Mouse (Mus musculus) heart, embryonic 12.5 days (tissue): ENCODE data around the gene Alg14. TPM values are rescaled to one million over a fixed set of nuclear protein-coding genes. Genes with fewer than 3 reads are reported as not detected.

Experiments
- ATAC-seq: fragments of 200-750 bp; cut with Nextera tagmentation; 2 replicates; pipeline ENCODE4 v1.8.0; 2017; ENCODE audit warnings: moderate TSS enrichment, moderate library complexity; ENCODE audit not compliant: insufficient number of reproducible peaks, low FRiP score
- H3K27ac ChIP-seq: fragments of 300-500 bp; sonication (generic); 2 replicates; pipeline ENCODE4 v1.5.1; 2016; ENCODE audit warnings: mild to moderate bottlenecking, moderate library complexity; ENCODE audit not compliant: poor library complexity, severe bottlenecking
- H3K27me3 ChIP-seq: fragments of 300-500 bp; sonication (generic); replicated peaks from 2 replicates; pipeline ENCODE4 v1.6.1; 2016; ENCODE audit warnings: mild to moderate bottlenecking, moderate library complexity
- H3K36me3 ChIP-seq: fragments of 300-500 bp; sonication (generic); 2 replicates; pipeline ENCODE4 v1.6.1; 2016; ENCODE audit warnings: mild to moderate bottlenecking, moderate library complexity
- H3K4me1 ChIP-seq: fragments of 300-500 bp; sonication (generic); replicated peaks from 2 replicates; pipeline ENCODE4 v1.6.1; 2016; ENCODE audit warnings: mild to moderate bottlenecking
- H3K4me2 ChIP-seq: fragments of 300-500 bp; sonication (generic); 2 replicates; pipeline ENCODE4 v1.6.1; 2016; ENCODE audit warnings: mild to moderate bottlenecking, moderate library complexity
- H3K4me3 ChIP-seq: fragments of 300-500 bp; sonication (generic); 2 replicates; pipeline ENCODE4 v1.5.1; 2016; ENCODE audit warnings: mild to moderate bottlenecking
- H3K9ac ChIP-seq: fragments of 300-500 bp; sonication (generic); 2 replicates; pipeline ENCODE4 v1.6.1; 2016; ENCODE audit warnings: mild to moderate bottlenecking, moderate library complexity
- H3K9me3 ChIP-seq: fragments of 300-500 bp; sonication (generic); replicated peaks from 2 replicates; pipeline ENCODE4 v1.6.1; 2016; ENCODE audit warnings: mild to moderate bottlenecking, moderate library complexity
- WGBS: fragments of 180-500 bp; shearing (Covaris S2); methylation state at CpG from one replicate; pipeline ENCODE4 v1.1.7; 2016; 5-methylcytosine and 5-hydroxymethylcytosine counted together
- polyA plus RNA-seq: library from polyadenylated mRNA; unstranded; fragments of >200 nt; fragmentation: Nextera tagmentation; extraction: Ambion mirVana; gene quantifications from 2 replicates; pipeline ENCODE4 v1.2.1, GENCODE M21; 2016

Alg14 gene
- polyA plus RNA-seq, 1 experiment from 2014 or later = 36.4 TPM

GRCm38 (mm10) chr3:121309896-121310714 lies 18.5 kb downstream of the Alg14 start:
- H3K27ac ChIP-seq = no peak overlapping the region
- no peak overlapping the region for H3K9ac ChIP-seq
- no peaks in the 10 kb centered on the region for H3K27me3 ChIP-seq
- no peak overlapping the region for H3K4me3 ChIP-seq
- ATAC-seq = no peak
- 0 out of 2 replicates have a peak, but pooled peaks cover 9% of the 10 kb centered on the region for H3K36me3 ChIP-seq
- no peak overlapping the region for H3K4me2 ChIP-seq
- peaks cover 4% of the 10 kb centered on the region; the same call in 1 of the 2 replicates for H3K4me1 ChIP-seq
- H3K9me3 ChIP-seq = no peaks in the 10 kb centered on the region
- WGBS = 89% methylated on average over 16 of the region's 16 CpGs

- Histone ChIP-seq H3K9me3 (no peaks in the 10 kb centered on the region), H3K27ac (no peak overlapping the region), H3K36me3 (peaks cover 16% of the 10 kb centered on the region), H3K4me1 (peaks cover 2% of the 10 kb centered on the region; the same call in 1 of the 2 replicates), H3K9ac (no peak overlapping the region), H3K27me3 (no peaks in the 10 kb centered on the region), H3K4me2 (no peak overlapping the region), H3K4me3 (no peak overlapping the region)
- no peak for ATAC-seq
- WGBS = 76% methylated on average over 6 of the region's 6 CpGs
Observed at GRCm38 (mm10) chr3:121312426-121312825, 20.9 kb downstream of the Alg14 start.

GRCm38 (mm10) chr3:121312979-121313378 lies 21.4 kb downstream of the Alg14 start:
- Histone ChIP-seq H3K9ac (no peak overlapping the region), H3K4me1 (peaks cover 2% of the 10 kb centered on the region; the same call in 1 of the 2 replicates), H3K27ac (no peak overlapping the region), H3K4me3 (no peak overlapping the region), H3K9me3 (no peaks in the 10 kb centered on the region), H3K4me2 (no peak overlapping the region), H3K36me3 (peaks cover 16% of the 10 kb centered on the region), H3K27me3 (no peaks in the 10 kb centered on the region)
- WGBS = 72% methylated on average over 9 of the region's 9 CpGs
- ATAC-seq = no peak

- Histone ChIP-seq H3K4me2 (no peak overlapping the region), H3K4me1 (peaks cover 2% of the 10 kb centered on the region; the same call in 1 of the 2 replicates), H3K9ac (no peak overlapping the region), H3K4me3 (no peak overlapping the region), H3K27me3 (no peaks in the 10 kb centered on the region), H3K9me3 (0 out of 2 replicates have a peak, but pooled peaks cover 4% of the 10 kb centered on the region), H3K36me3 (peaks cover 16% of the 10 kb centered on the region), H3K27ac (no peak overlapping the region)
- ATAC-seq = no peak
- 84% methylated on average over 6 of the region's 6 CpGs for WGBS
Observed at GRCm38 (mm10) chr3:121314149-121314548, 22.6 kb downstream of the Alg14 start.

GRCm38 (mm10) chr3:121315498-121315897 lies 23.9 kb downstream of the Alg14 start:
- ATAC-seq = no peak
- Histone ChIP-seq H3K27ac (no peak overlapping the region), H3K9ac (no peak overlapping the region), H3K4me2 (no peak overlapping the region), H3K4me3 (no peak overlapping the region), H3K27me3 (no peaks in the 10 kb centered on the region), H3K4me1 (peaks cover 2% of the 10 kb centered on the region; the same call in 1 of the 2 replicates), H3K36me3 (peaks cover 16% of the 10 kb centered on the region), H3K9me3 (0 out of 2 replicates have a peak, but pooled peaks cover 4% of the 10 kb centered on the region)
- WGBS = 96% methylated on average over 7 of the region's 7 CpGs

GRCm38 (mm10) chr3:121319906-121320305 lies 28.3 kb downstream of the Alg14 start:
- no peak overlapping the region for H3K9ac ChIP-seq
- 88% methylated on average over 6 of the region's 6 CpGs for WGBS
- no peak overlapping the region for H3K4me2 ChIP-seq
- H3K36me3 ChIP-seq = peaks cover 27% of the 10 kb centered on the region
- no peak overlapping the region for H3K4me3 ChIP-seq
- H3K27ac ChIP-seq = no peak overlapping the region
- peaks cover 8% of the 10 kb centered on the region; the same call in 1 of the 2 replicates for H3K9me3 ChIP-seq
- no peaks in the 10 kb centered on the region for H3K27me3 ChIP-seq
- H3K4me1 ChIP-seq = no peaks in the 10 kb centered on the region
- no peak for ATAC-seq

GRCm38 (mm10) chr3:121320896-121321295 lies 29.3 kb downstream of the Alg14 start:
- no peak for ATAC-seq
- H3K36me3 ChIP-seq = peaks cover 21% of the 10 kb centered on the region
- no peak overlapping the region for H3K4me2 ChIP-seq
- H3K27ac ChIP-seq = no peak overlapping the region
- H3K9ac ChIP-seq = no peak overlapping the region
- H3K4me3 ChIP-seq = no peak overlapping the region
- H3K9me3 ChIP-seq = peaks cover 8% of the 10 kb centered on the region; the same call in 1 of the 2 replicates
- H3K27me3 ChIP-seq = no peaks in the 10 kb centered on the region
- no peaks in the 10 kb centered on the region for H3K4me1 ChIP-seq
- 87% methylated on average over 1 of the region's 1 CpGs for WGBS

- 92% methylated on average over 15 of the region's 15 CpGs for WGBS
- peaks cover 17% of the 10 kb centered on the region for H3K36me3 ChIP-seq
- H3K27me3 ChIP-seq = no peaks in the 10 kb centered on the region
- H3K9ac ChIP-seq = no peak overlapping the region
- no peak for ATAC-seq
- H3K4me1 ChIP-seq = no peaks in the 10 kb centered on the region
- H3K4me3 ChIP-seq = no peak overlapping the region
- H3K9me3 ChIP-seq = peaks cover 6% of the 10 kb centered on the region; the same call in 1 of the 2 replicates
- H3K27ac ChIP-seq = no peak overlapping the region
- no peak overlapping the region for H3K4me2 ChIP-seq
Observed at GRCm38 (mm10) chr3:121323371-121323770, 31.8 kb downstream of the Alg14 start.

- WGBS = 76% methylated on average over 5 of the region's 5 CpGs
- ATAC-seq = no peak
- no peaks in the 10 kb centered on the region for H3K4me1 ChIP-seq
Observed at GRCm38 (mm10) chr3:121327406-121327805, 35.8 kb downstream of the Alg14 start.

GRCm38 (mm10) chr3:121329647-121330046 lies 38.1 kb downstream of the Alg14 start:
- Histone ChIP-seq H3K27ac (no peak overlapping the region), H3K4me1 (no peaks in the 10 kb centered on the region), H3K4me2 (no peak overlapping the region), H3K36me3 (peaks cover 4% of the 10 kb centered on the region; the same call in 1 of the 2 replicates), H3K27me3 (no peaks in the 10 kb centered on the region), H3K9me3 (no peaks in the 10 kb centered on the region), H3K4me3 (no peak overlapping the region), H3K9ac (no peak overlapping the region)
- 61% methylated on average over 10 of the region's 10 CpGs for WGBS
- ATAC-seq = no peak

More at GRCm38 (mm10) chr3:121327406-121327805, 35.8 kb downstream of the Alg14 start:
- Histone ChIP-seq H3K27me3 (no peaks in the 10 kb centered on the region), H3K9ac (no peak overlapping the region), H3K27ac (no peak overlapping the region), H3K4me3 (no peak overlapping the region), H3K9me3 (peaks cover 4% of the 10 kb centered on the region; the same call in 1 of the 2 replicates), H3K36me3 (peaks cover 16% of the 10 kb centered on the region; the same call in 1 of the 2 replicates), H3K4me2 (no peak overlapping the region)

GRCm38 (mm10) chr3:121330244-121330646 lies 38.7 kb downstream of the Alg14 start:
- H3K4me1 ChIP-seq = no peaks in the 10 kb centered on the region
- no peaks in the 10 kb centered on the region for H3K27me3 ChIP-seq
- no peaks in the 10 kb centered on the region for H3K9me3 ChIP-seq
- H3K36me3 ChIP-seq = peaks cover 4% of the 10 kb centered on the region; the same call in 1 of the 2 replicates
- H3K4me2 ChIP-seq = no peak overlapping the region
- H3K4me3 ChIP-seq = no peak overlapping the region
- ATAC-seq = no peak; the same call in 1 of the 2 replicates
- H3K9ac ChIP-seq = no peak overlapping the region
- no peak overlapping the region for H3K27ac ChIP-seq
- 71% methylated on average over 7 of the region's 7 CpGs for WGBS
